Mouse (Mus musculus) urinary bladder, postnatal 25 days (tissue): ENCODE data around the gene Phf1.
"Not testable (repeated sequence)": the region's sequence is repeated elsewhere in the genome, so short reads cannot be mapped to it uniquely, and the experiment has no call there.

Source experiments
- DNase-seq: peaks from one replicate; pipeline ENCODE4 v3.0.0; 2022; ENCODE audit warnings: low spot score

Phf1 gene

GRCm38 (mm10) chr17:26977354-26977753 is 44.5 kb downstream of the Phf1 start:
- not testable (repeated sequence) for DNase-seq

- DNase-seq = no peak
Observed at GRCm38 (mm10) chr17:26979426-26979825, 46.6 kb downstream of the Phf1 start.

GRCm38 (mm10) chr17:26981050-26981449 is 48.2 kb downstream of the Phf1 start:
- no peak for DNase-seq

- no peak for DNase-seq
Observed at GRCm38 (mm10) chr17:26983382-26983781, 50.5 kb downstream of the Phf1 start.

- no peak for DNase-seq
Observed at GRCm38 (mm10) chr17:26985503-26986179, 52.8 kb downstream of the Phf1 start.
